Mouse (Mus musculus) forelimb bud, embryonic 11.5 days (tissue): ENCODE measurements around the gene Irf2bp2.

ENCODE experiments used
- DNase-seq: peaks from one replicate; pipeline ENCODE4 v3.0.0-alpha.2; 2012; ENCODE audit warnings: low read depth, low spot score

Gene Irf2bp2

GRCm38 (mm10) chr8:126538648-126539354 lies 55.0 kb downstream of the Irf2bp2 start:
- DNase-seq: peak; percentile 71
